ENCODE assay signal across 8 mouse cellular contexts in genomic region chr17:15831810-15832209, GRCm38 (mm10). TPM values are rescaled to one million over a fixed set of nuclear protein-coding genes. Genes with fewer than 3 reads are reported as not detected.
A peak's percentile ranks its signal among the peaks of the same experiment; 100 is the strongest.
DNase-seq lines count a peak whose midpoint lies in the region; ATAC-seq and TF ChIP-seq lines count a peak whose summit lies in the region.

No protein-coding gene starts in this region.

- H3K4me3 ChIP-seq in gastrocnemius, adult 2 months: peak overlapping the region; percentile 84; the same call in 1 of the 2 replicates
- no peak overlapping the region for H3K4me3 ChIP-seq in spleen, adult 2 months (ENCODE audit: extremely low read depth, insufficient read depth, insufficient read length)

- WGBS in spleen, adult 2 months: 23% methylated on average over 8 of the region's 8 CpGs

- ATAC-seq in megakaryocyte-erythroid progenitor cell, adult 5-6 weeks (replicated peaks; ENCODE audit: low FRiP score, low TSS enrichment, poor library complexity, severe bottlenecking): peak; percentile 76

- no peak overlapping the region; the same call in 1 of the 2 replicates for H3K27ac ChIP-seq in gastrocnemius, adult 2 months
- no peak overlapping the region for H3K27ac ChIP-seq in spleen, adult 2 months (ENCODE audit: insufficient read depth, low read length)

- H3K27me3 ChIP-seq in spleen, adult 2 months (ENCODE audit: control insufficient read depth, insufficient read depth, low read length): peaks cover 22% of the 10 kb centered on the region

- no peak for TF ChIP-seq POLR2A in spleen, adult 2 months (IDR thresholded peaks at IDR 0.05; ENCODE audit: low read depth, low read length)

- no peaks in the 10 kb centered on the region for H3K36me3 ChIP-seq in spleen, adult 2 months (ENCODE audit: control insufficient read depth, insufficient read depth, low read length)

- no peak for DNase-seq in gastrocnemius, adult 2 months
- no peak for DNase-seq in gastrocnemius, postnatal 14 days
- DNase-seq in spleen, adult 2 months (ENCODE audit: low read depth in 1 of 2, low spot score in 2 of 2): peak; percentile 28 to 32
- DNase-seq in spleen, postnatal 14 days (ENCODE audit: low spot score in 2 of 2): no peak
- DNase-seq in embryo, embryonic 10.5 days (ENCODE audit: low spot score): peak; percentile 89
- no peak for DNase-seq in urinary bladder, postnatal 4 days (ENCODE audit: low spot score in 2 of 2)
- DNase-seq in urinary bladder, adult 18-20 months (ENCODE audit: low spot score in 2 of 2): no peak

- H3K4me1 ChIP-seq in spleen, adult 2 months (ENCODE audit: control insufficient read depth, insufficient read depth, insufficient read length): peaks cover 4% of the 10 kb centered on the region; the same call in 1 of the 2 replicates

- peak; percentile 74 for TF ChIP-seq CTCF in gastrocnemius, adult 2 months (IDR thresholded peaks at IDR 0.05)
- peak; percentile 4; the same call in 1 of the 2 replicates for TF ChIP-seq CTCF in spleen, adult 2 months (IDR thresholded peaks at IDR 0.05; ENCODE audit: extremely low read depth, insufficient read depth, insufficient read length, insufficient replicate concordance)

- intact Hi-C loops in gastrocnemius, adult 2 months (cut with DNase I): no loop called here
- intact Hi-C loops in gastrocnemius, postnatal 14 days (cut with DNase I; ENCODE audit: low total_unique reads): no loop called here

RNA-seq across cellular contexts. Expression of gene Rgmb, which starts 1.0 kb away (rescaled TPM):
- 10 to 100 TPM; 39.2 to 41.3 TPM for total RNA-seq in gastrocnemius, adult 2 months (2021)
- 10 to 100 TPM; 41.5 to 45.0 TPM for total RNA-seq in gastrocnemius, postnatal 14 days (2021)
- polyA plus RNA-seq in spleen, adult 2 months (2012; rRNA removed): 11.4 and 12.9 TPM in 2 replicates
- total RNA-seq in megakaryocyte-erythroid progenitor cell, adult 5-6 weeks (2014; fragmentation: Nextera tagmentation): not detected in 2 replicates
- total RNA-seq in megakaryocyte-erythroid progenitor cell, adult 5-6 weeks (2017): 0.38 TPM in 1 of 2 replicates, not detected in the other

Comparison
In these comparisons a context has a peak if more than half of its experiments do, and no peak if none do; other contexts are left out.
1. DNase-seq: peak in spleen, adult 2 months (2 of 2) and embryo, embryonic 10.5 days (single experiment); none in gastrocnemius, adult 2 months (single experiment), gastrocnemius, postnatal 14 days (single experiment), spleen, postnatal 14 days (0 of 2), urinary bladder, postnatal 4 days (0 of 2) and urinary bladder, adult 18-20 months (0 of 2).
2. RNA of gene Rgmb, which starts 1.0 kb away (total RNA-seq): 41.5 to 45.0 TPM in gastrocnemius, postnatal 14 days and 39.2 to 41.3 TPM in gastrocnemius, adult 2 months; 0.38 TPM in megakaryocyte-erythroid progenitor cell, adult 5-6 weeks; every median in the first group is over 10 times any median in the second.